Mouse (Mus musculus) erythroblast, embryonic 14.5 days (primary cell): ENCODE data around the gene Pygo2.

Experiments
- GATA1 ChIP-seq: IDR thresholded peaks from 2 replicates; pipeline ENCODE4 v1.6.1; 2012; ENCODE audit warnings: low read length, inconsistent platforms, mixed read lengths
- TAL1 ChIP-seq: IDR thresholded peaks from 3 replicates; pipeline ENCODE4 v1.6.1; 2012; ENCODE audit warnings: low read length, inconsistent platforms, mixed read lengths

- TF ChIP-seq GATA1: no peak
- TF ChIP-seq TAL1: no peak
Measured at GRCm38 (mm10) chr3:89482249-89482648, 52.2 kb downstream of the Pygo2 start.
